ENCODE assay signal across 18 mouse cellular contexts in genomic region chr4:133182439-133183033, GRCm38 (mm10). TPM values are rescaled to one million over a fixed set of nuclear protein-coding genes. Genes with fewer than 3 reads are reported as not detected.
A peak's percentile ranks its signal among the peaks of the same experiment; 100 is the strongest.
DNase-seq lines count a peak whose midpoint lies in the region; ATAC-seq and TF ChIP-seq lines count a peak whose summit lies in the region.
"Had no signal": no experiment of that assay in that cellular context is flagged by ENCODE, and none has a peak within 500 bp of the region (broad histone marks: within the 10 kb centered on the region; RNA-seq: fewer than 3 reads in every experiment).

No protein-coding gene starts in this region.

- H3K27me3 ChIP-seq in liver, postnatal 0 days (ENCODE audit: insufficient read depth, low read length): no peaks in the 10 kb centered on the region
- H3K27me3 ChIP-seq in liver, embryonic 11.5 days (replicated peaks; ENCODE audit: control insufficient read depth, insufficient read depth, low read length): no peaks in the 10 kb centered on the region
- no peaks in the 10 kb centered on the region for H3K27me3 ChIP-seq in stomach, embryonic 15.5 days (replicated peaks)
- H3K27me3 ChIP-seq: embryonic facial prominence, embryonic 15.5 days; forebrain, embryonic 13.5 days had no signal

- peak; percentile 38 for DNase-seq in CD4-positive, CD25-positive, alpha-beta regulatory T cell, adult 2 months (ENCODE audit: low read depth, low spot score)
- DNase-seq in liver, postnatal 0 days: no peak
- DNase-seq in liver, embryonic 11.5 days (ENCODE audit: low spot score): no peak
- DNase-seq in T-cell, adult 2 months (ENCODE audit: low spot score): peak; percentile 29
- no peak for DNase-seq in left cerebral cortex, adult 8-10 months (ENCODE audit: low spot score in 2 of 2)
- DNase-seq: cerebellum, adult 11-12 months; kidney, postnatal 25 days; left cerebral cortex, postnatal 4 days; lung, adult 2 months; midbrain, embryonic 14.5 days; right cerebral cortex, postnatal 14 days had no signal

- no peaks in the 10 kb centered on the region for H3K9me3 ChIP-seq in liver, postnatal 0 days (ENCODE audit: low read length)
- no peaks in the 10 kb centered on the region for H3K9me3 ChIP-seq in liver, embryonic 11.5 days (ENCODE audit: control insufficient read depth, low read length)
- no peaks in the 10 kb centered on the region for H3K9me3 ChIP-seq in stomach, embryonic 15.5 days
- H3K9me3 ChIP-seq: embryonic facial prominence, embryonic 15.5 days; forebrain, embryonic 13.5 days had no signal

- 85% methylated on average over 8 of the region's 8 CpGs for WGBS in liver, postnatal 0 days (ENCODE audit: insufficient replicate concordance)
- WGBS in liver, embryonic 11.5 days: 91% methylated on average over 8 of the region's 8 CpGs
- 92% methylated on average over 8 of the region's 8 CpGs for WGBS in stomach, embryonic 15.5 days

- no peak for TF ChIP-seq EP300 in liver, postnatal 0 days (IDR thresholded peaks at IDR 0.05; ENCODE audit: low read depth)

- H3K4me2 ChIP-seq in liver, postnatal 0 days (ENCODE audit: low read depth, low read length): no peak overlapping the region
- no peak overlapping the region for H3K4me2 ChIP-seq in liver, embryonic 11.5 days
- H3K4me2 ChIP-seq in stomach, embryonic 15.5 days: no peak overlapping the region
- H3K4me2 ChIP-seq: embryonic facial prominence, embryonic 15.5 days; forebrain, embryonic 13.5 days had no signal

- H3K9ac ChIP-seq in liver, postnatal 0 days (replicated peaks): no peak overlapping the region
- H3K9ac ChIP-seq in liver, embryonic 11.5 days (ENCODE audit: low read depth, low read length): no peak overlapping the region
- no peak overlapping the region for H3K9ac ChIP-seq in stomach, embryonic 15.5 days
- H3K9ac ChIP-seq: embryonic facial prominence, embryonic 15.5 days; forebrain, embryonic 13.5 days had no signal

- no peak overlapping the region for H3K4me3 ChIP-seq in liver, postnatal 0 days (ENCODE audit: low read depth, low read length)
- no peak overlapping the region for H3K4me3 ChIP-seq in liver, embryonic 11.5 days (ENCODE audit: low read depth, low read length)
- no peak overlapping the region for H3K4me3 ChIP-seq in stomach, embryonic 15.5 days (replicated peaks)
- H3K4me3 ChIP-seq: embryonic facial prominence, embryonic 15.5 days; forebrain, embryonic 13.5 days had no signal

- no peak for ATAC-seq in CD4-positive, CD25-positive, alpha-beta regulatory T cell, adult 4 months
- no peak for ATAC-seq in liver, postnatal 0 days
- ATAC-seq in liver, embryonic 11.5 days (replicated peaks; ENCODE audit: low FRiP score): no peak
- no peak for ATAC-seq in stomach, embryonic 15.5 days (ENCODE audit: insufficient read depth, low FRiP score, low read depth)
- no peak for ATAC-seq in granulocyte monocyte progenitor cell, adult 5-6 weeks (replicated peaks; ENCODE audit: poor library complexity, severe bottlenecking)
- ATAC-seq: forebrain, embryonic 13.5 days; intestine, postnatal 0 days had no signal

- H3K27ac ChIP-seq in liver, postnatal 0 days (ENCODE audit: low read depth): no peak overlapping the region
- H3K27ac ChIP-seq in liver, embryonic 11.5 days (ENCODE audit: low read depth, low read length): no peak overlapping the region
- peak overlapping the region; percentile 94; the same call in 1 of the 2 replicates for H3K27ac ChIP-seq in stomach, embryonic 15.5 days
- H3K27ac ChIP-seq: embryonic facial prominence, embryonic 15.5 days; forebrain, embryonic 13.5 days had no signal

- H3K36me3 ChIP-seq in liver, postnatal 0 days (replicated peaks; ENCODE audit: insufficient read depth, low read length): peaks cover 62% of the 10 kb centered on the region
- H3K36me3 ChIP-seq in liver, embryonic 11.5 days (ENCODE audit: control insufficient read depth, insufficient read depth, low read length): peaks cover 27% of the 10 kb centered on the region
- H3K36me3 ChIP-seq in stomach, embryonic 15.5 days: peaks cover 12% of the 10 kb centered on the region

- peak; percentile 30 for TF ChIP-seq CTCF in liver, postnatal 0 days (IDR thresholded peaks at IDR 0.05; ENCODE audit: low read depth)

- peaks cover 26% of the 10 kb centered on the region for H3K4me1 ChIP-seq in liver, postnatal 0 days (ENCODE audit: insufficient read depth)
- peaks cover 26% of the 10 kb centered on the region for H3K4me1 ChIP-seq in liver, embryonic 11.5 days (replicated peaks; ENCODE audit: control insufficient read depth, insufficient read depth, low read length)
- peaks cover 27% of the 10 kb centered on the region for H3K4me1 ChIP-seq in stomach, embryonic 15.5 days

RNA-seq across cellular contexts. Expression of gene Cd164l2, which starts 29.4 kb away (rescaled TPM):
- polyA plus RNA-seq in CD4-positive, CD25-positive, alpha-beta regulatory T cell, adult 4 months (2017; shearing (Covaris generic)): under 1 TPM in 1 of 2 experiments, not detected in 1; 0.54 TPM
- 0.25 and 0.39 TPM in 2 replicates for polyA plus RNA-seq in liver, postnatal 0 days (2015; fragmentation: Nextera tagmentation; extraction: Ambion mirVana)
- polyA plus RNA-seq in liver, embryonic 11.5 days (2014; fragmentation: Nextera tagmentation; extraction: Ambion mirVana): 0.70 and 0.77 TPM in 2 replicates
- 6.8 and 7.8 TPM in 2 replicates for polyA plus RNA-seq in stomach, embryonic 15.5 days (2015; fragmentation: Nextera tagmentation; extraction: Ambion mirVana)
- total RNA-seq in granulocyte monocyte progenitor cell, adult 5-6 weeks (2014; fragmentation: Nextera tagmentation): not detected in 2 replicates
- total RNA-seq in granulocyte monocyte progenitor cell, adult 5-6 weeks (2017): not detected in 2 replicates
- total RNA-seq in left cerebral cortex, adult 8-10 months (2022): 1 to 10 TPM; 3.7 to 6.9 (median 3.8) TPM
- total RNA-seq: hematopoietic stem cell, adult 5-6 weeks had no signal

RNA-seq across cellular contexts. Expression of gene Gpr3, which starts 29.8 kb away (rescaled TPM):
- polyA plus RNA-seq in CD4-positive, CD25-positive, alpha-beta regulatory T cell, adult 4 months (2017; shearing (Covaris generic)): not detected
- polyA plus RNA-seq in liver, postnatal 0 days (2015; fragmentation: Nextera tagmentation; extraction: Ambion mirVana): not detected in 2 replicates
- polyA plus RNA-seq in liver, embryonic 11.5 days (2014; fragmentation: Nextera tagmentation; extraction: Ambion mirVana): 0.17 TPM in 1 of 2 replicates, not detected in the other
- polyA plus RNA-seq in stomach, embryonic 15.5 days (2015; fragmentation: Nextera tagmentation; extraction: Ambion mirVana): 0.13 and 0.23 TPM in 2 replicates
- total RNA-seq in granulocyte monocyte progenitor cell, adult 5-6 weeks (2014; fragmentation: Nextera tagmentation): not detected in 2 replicates
- 0.36 TPM in 1 of 2 replicates, not detected in the other for total RNA-seq in granulocyte monocyte progenitor cell, adult 5-6 weeks (2017)
- total RNA-seq in left cerebral cortex, adult 8-10 months (2022): 1 to 10 TPM; 6.0 to 9.0 (median 6.9) TPM
- polyA plus RNA-seq: intestine, postnatal 0 days had no signal

RNA-seq across cellular contexts. Expression of gene Wasf2, which starts 52.2 kb away (rescaled TPM):
- polyA plus RNA-seq in CD4-positive, CD25-positive, alpha-beta regulatory T cell, adult 4 months (2017; shearing (Covaris generic)): 10 to 100 TPM; 69.2 to 76.3 TPM
- 35.8 and 43.1 TPM in 2 replicates for polyA plus RNA-seq in liver, postnatal 0 days (2015; fragmentation: Nextera tagmentation; extraction: Ambion mirVana)
- polyA plus RNA-seq in liver, embryonic 11.5 days (2014; fragmentation: Nextera tagmentation; extraction: Ambion mirVana): 32.1 and 42.2 TPM in 2 replicates
- polyA plus RNA-seq in stomach, embryonic 15.5 days (2015; fragmentation: Nextera tagmentation; extraction: Ambion mirVana): 109 TPM in 2 replicates
- total RNA-seq in granulocyte monocyte progenitor cell, adult 5-6 weeks (2014; fragmentation: Nextera tagmentation): 109 and 147 TPM in 2 replicates
- 34.1 and 37.3 TPM in 2 replicates for total RNA-seq in granulocyte monocyte progenitor cell, adult 5-6 weeks (2017)
- total RNA-seq in left cerebral cortex, adult 8-10 months (2022): 10 to 100 TPM; 27.4 to 42.1 (median 38.9) TPM

RNA-seq across cellular contexts. Expression of gene Map3k6, which starts 58.1 kb away (rescaled TPM):
- polyA plus RNA-seq in CD4-positive, CD25-positive, alpha-beta regulatory T cell, adult 4 months (2017; shearing (Covaris generic)): under 1 TPM in 1 of 2 experiments, not detected in 1; 0.62 TPM
- polyA plus RNA-seq in liver, postnatal 0 days (2015; fragmentation: Nextera tagmentation; extraction: Ambion mirVana): 1.2 and 1.3 TPM in 2 replicates
- 2.2 and 3.5 TPM in 2 replicates for polyA plus RNA-seq in liver, embryonic 11.5 days (2014; fragmentation: Nextera tagmentation; extraction: Ambion mirVana)
- polyA plus RNA-seq in stomach, embryonic 15.5 days (2015; fragmentation: Nextera tagmentation; extraction: Ambion mirVana): 5.0 and 8.6 TPM in 2 replicates
- total RNA-seq in granulocyte monocyte progenitor cell, adult 5-6 weeks (2014; fragmentation: Nextera tagmentation): 0.19 and 2.0 TPM in 2 replicates
- total RNA-seq in granulocyte monocyte progenitor cell, adult 5-6 weeks (2017): 3.7 and 4.1 TPM in 2 replicates
- total RNA-seq in left cerebral cortex, adult 8-10 months (2022): 1 to 10 TPM; 3.6 to 6.6 (median 5.8) TPM

Comparison
In these comparisons a context has a peak if more than half of its experiments do, and no peak if none do; other contexts are left out.
1. DNase-seq: peak in CD4-positive, CD25-positive, alpha-beta regulatory T cell, adult 2 months (single experiment) and T-cell, adult 2 months (single experiment); none in liver, postnatal 0 days (single experiment), liver, embryonic 11.5 days (single experiment) and left cerebral cortex, adult 8-10 months (0 of 2).